Mouse (Mus musculus) CD4-positive naive resting alpha-beta T cell, adult 57 days (primary cell): Measurements from ENCODE around the gene Bmi1. TPM values are rescaled to one million over a fixed set of nuclear protein-coding genes. Genes with fewer than 3 reads are reported as not detected.

ENCODE experiments used
- total RNA-seq: library from RNA; stranded (reverse); gene quantifications from one replicate; pipeline ENCODE4 v1.2.4, GENCODE M21; 2023

Gene Bmi1
- total RNA-seq, result 35.6 TPM

GRCm38 (mm10) chr2:18676936-18677491 is at the start of gene Bmi1:
Gene Bmi1 (plus strand): TSS chr2:18677018.

GRCm38 (mm10) chr2:18672133-18672765 is 4.6 kb upstream of the Bmi1 start, which contains the start of gene Commd3:
Gene Commd3 (plus strand): TSS chr2:18672384.

GRCm38 (mm10) chr2:18693871-18694610 is 17.2 kb downstream of the Bmi1 start, which contains the start of gene Spag6:
Gene Spag6 (plus strand): TSS chr2:18694032.

Other genes starting within 250 kb of the Bmi1 start
- 60.6 TPM for gene Commd3, start 4.6 kb upstream of the Bmi1 start, total RNA-seq
- gene Spag6, start 17.0 kb downstream of the Bmi1 start, total RNA-seq, result not detected